ENCODE assay signal across 9 mouse cellular contexts in the genomic region with DNA sequence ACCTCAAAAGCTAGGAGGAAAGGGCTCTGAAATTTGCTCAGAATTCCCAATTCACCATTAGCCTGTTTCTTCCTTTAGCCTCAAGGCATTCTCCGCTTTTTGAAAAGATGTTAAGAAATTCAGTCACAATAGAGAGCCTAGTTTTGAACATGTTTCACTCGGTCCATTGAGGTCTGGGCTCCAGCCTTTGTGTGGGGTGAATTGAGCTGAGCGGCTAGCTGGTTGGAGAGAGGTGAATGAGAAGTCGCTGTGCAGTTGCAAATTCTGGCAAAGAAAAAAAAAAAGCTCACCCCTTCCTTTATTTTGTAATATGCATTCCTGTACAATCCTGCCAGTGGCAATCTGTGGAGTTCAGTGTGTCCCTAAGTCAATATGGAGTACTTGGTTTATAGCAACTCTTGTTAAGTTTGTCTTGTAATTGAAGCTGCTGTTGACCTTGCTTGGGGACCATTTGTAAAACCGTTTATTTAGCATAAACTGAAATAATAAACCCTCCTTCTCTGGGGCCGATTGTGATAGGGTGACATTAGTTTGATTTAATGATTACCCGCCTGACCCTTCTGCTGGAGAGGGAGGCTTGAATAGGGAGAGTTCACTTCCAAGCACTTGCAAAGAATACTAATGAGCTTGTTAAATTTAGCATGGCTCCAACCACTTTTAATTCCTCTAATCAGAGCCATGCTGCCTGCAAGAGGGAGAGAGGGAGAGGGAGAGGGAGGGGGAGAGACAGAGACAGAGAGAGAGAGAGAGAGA.
DNase-seq lines count a peak whose midpoint lies in the region; ATAC-seq and TF ChIP-seq lines count a peak whose summit lies in the region.
"Had no signal": no experiment of that assay in that cellular context is flagged by ENCODE, and none has a peak within 500 bp of the region (broad histone marks: within the 10 kb centered on the region; RNA-seq: fewer than 3 reads in every experiment).

No protein-coding gene starts in this region.

- peak overlapping the region; percentile 71 for H3K27ac ChIP-seq in forebrain, embryonic 15.5 days (replicated peaks)
- 0 out of 2 replicates have a peak overlapping the region, but pooled peaks have one; percentile 1 for H3K27ac ChIP-seq in limb, embryonic 14.5 days (replicated peaks; ENCODE audit: low read depth, low read length)
- H3K27ac ChIP-seq in liver, postnatal 0 days (ENCODE audit: low read depth) = no peak overlapping the region
- H3K27ac ChIP-seq: lung, embryonic 15.5 days had no signal

- no peaks in the 10 kb centered on the region for H3K36me3 ChIP-seq in forebrain, embryonic 15.5 days
- peaks cover 7% of the 10 kb centered on the region; the same call in 1 of the 2 replicates for H3K36me3 ChIP-seq in limb, embryonic 14.5 days (ENCODE audit: control insufficient read depth, insufficient read depth, low read length)
- H3K36me3 ChIP-seq in liver, postnatal 0 days (replicated peaks; ENCODE audit: insufficient read depth, low read length) = no peaks in the 10 kb centered on the region
- H3K36me3 ChIP-seq: lung, embryonic 15.5 days had no signal

- 4% methylated on average over 7 of the region's 7 CpGs for WGBS in forebrain, embryonic 15.5 days
- WGBS in limb, embryonic 14.5 days = 23% methylated on average over 7 of the region's 7 CpGs
- WGBS in liver, postnatal 0 days (ENCODE audit: insufficient replicate concordance) = 58% methylated on average over 7 of the region's 7 CpGs

- no peaks in the 10 kb centered on the region for H3K27me3 ChIP-seq in forebrain, embryonic 15.5 days
- no peaks in the 10 kb centered on the region for H3K27me3 ChIP-seq in limb, embryonic 14.5 days (ENCODE audit: control insufficient read depth, insufficient read depth, low read length)
- H3K27me3 ChIP-seq in liver, postnatal 0 days (ENCODE audit: insufficient read depth, low read length) = no peaks in the 10 kb centered on the region
- H3K27me3 ChIP-seq: lung, embryonic 15.5 days had no signal

- no peak for TF ChIP-seq CTCF in liver, postnatal 0 days (IDR thresholded peaks at IDR 0.05; ENCODE audit: low read depth)

- peak; percentile 74 for ATAC-seq in forebrain, embryonic 15.5 days (replicated peaks)
- ATAC-seq in limb, embryonic 14.5 days (ENCODE audit: low FRiP score, low read depth) = peak; percentile 38; the same call in 1 of the 2 replicates
- no peak for ATAC-seq in liver, postnatal 0 days

- no peak overlapping the region for H3K4me3 ChIP-seq in forebrain, embryonic 15.5 days
- no peak overlapping the region for H3K4me3 ChIP-seq in limb, embryonic 14.5 days (replicated peaks; ENCODE audit: low read length)
- no peak overlapping the region for H3K4me3 ChIP-seq in liver, postnatal 0 days (ENCODE audit: low read depth, low read length)
- H3K4me3 ChIP-seq: lung, embryonic 15.5 days had no signal

- no peak for TF ChIP-seq POLR2A in limb, embryonic 14.5 days (IDR thresholded peaks at IDR 0.05; ENCODE audit: borderline replicate concordance, extremely low read depth, insufficient read depth, insufficient read length)

- no peak for TF ChIP-seq EP300 in liver, postnatal 0 days (IDR thresholded peaks at IDR 0.05; ENCODE audit: low read depth)

- no peak overlapping the region for H3K9ac ChIP-seq in forebrain, embryonic 15.5 days (replicated peaks)
- no peak overlapping the region for H3K9ac ChIP-seq in limb, embryonic 14.5 days (ENCODE audit: low read depth, low read length, severe bottlenecking)
- no peak overlapping the region for H3K9ac ChIP-seq in liver, postnatal 0 days (replicated peaks)
- H3K9ac ChIP-seq: lung, embryonic 15.5 days had no signal

- no peaks in the 10 kb centered on the region for H3K9me3 ChIP-seq in forebrain, embryonic 15.5 days
- no peaks in the 10 kb centered on the region for H3K9me3 ChIP-seq in limb, embryonic 14.5 days (ENCODE audit: control insufficient read depth, low read length)
- no peaks in the 10 kb centered on the region for H3K9me3 ChIP-seq in liver, postnatal 0 days (ENCODE audit: low read length)
- H3K9me3 ChIP-seq: lung, embryonic 15.5 days had no signal

- H3K4me1 ChIP-seq in forebrain, embryonic 15.5 days = peaks cover 72% of the 10 kb centered on the region
- H3K4me1 ChIP-seq in limb, embryonic 14.5 days (ENCODE audit: control insufficient read depth, insufficient read depth, low read length) = peaks cover 56% of the 10 kb centered on the region
- no peaks in the 10 kb centered on the region for H3K4me1 ChIP-seq in liver, postnatal 0 days (ENCODE audit: insufficient read depth)

- 0 out of 2 replicates have a peak overlapping the region, but pooled peaks have one; percentile 7 for H3K4me2 ChIP-seq in forebrain, embryonic 15.5 days (replicated peaks)
- no peak overlapping the region for H3K4me2 ChIP-seq in limb, embryonic 14.5 days (replicated peaks; ENCODE audit: low read depth, low read length, severe bottlenecking)
- no peak overlapping the region for H3K4me2 ChIP-seq in liver, postnatal 0 days (ENCODE audit: low read depth, low read length)
- H3K4me2 ChIP-seq: lung, embryonic 15.5 days had no signal

- peak; percentile 52 to 62 for DNase-seq in right cerebral cortex, postnatal 10 days (ENCODE audit: low spot score in 2 of 2)
- DNase-seq in right cerebral cortex, adult 2 months (ENCODE audit: low spot score in 2 of 2) = no peak
- DNase-seq in limb, embryonic 14.5 days (ENCODE audit: low spot score) = no peak
- DNase-seq in retina, postnatal 1 day = peak; percentile 92
- no peak for DNase-seq in adrenal gland, postnatal 25 days
- no peak for DNase-seq in thymus, postnatal 10 days (ENCODE audit: low spot score in 2 of 2)
- no peak for DNase-seq in liver, postnatal 0 days

Comparison
In these comparisons a context has a peak if more than half of its experiments do, and no peak if none do; other contexts are left out.
1. DNase-seq: peak in right cerebral cortex, postnatal 10 days (2 of 2) and retina, postnatal 1 day (single experiment); none in right cerebral cortex, adult 2 months (0 of 2), limb, embryonic 14.5 days (single experiment), adrenal gland, postnatal 25 days (single experiment), thymus, postnatal 10 days (0 of 2) and liver, postnatal 0 days (single experiment).